Mouse (Mus musculus): Measurements from ENCODE around the gene Asb17.

DNA sequence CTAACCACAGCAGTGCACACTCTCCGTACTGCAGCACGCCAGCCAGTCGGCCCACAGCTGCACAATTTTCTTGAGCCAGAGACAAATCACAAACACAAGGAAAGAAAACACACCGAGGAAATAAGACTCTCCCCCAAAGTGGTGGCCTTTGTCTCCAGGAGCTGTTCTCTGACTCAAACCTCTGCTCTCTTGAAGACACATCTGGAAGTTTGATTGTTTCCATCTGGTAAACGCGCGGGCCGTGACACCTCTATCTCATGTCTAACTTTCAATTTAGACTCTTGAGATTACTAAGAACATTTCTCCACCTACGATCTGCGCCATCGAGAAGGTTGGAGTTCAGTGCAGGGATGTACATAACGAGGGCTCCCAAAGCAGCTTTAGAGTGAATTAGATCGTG lies 35.6 kb upstream of the Asb17 start:
- TF ChIP-seq CTCF (IDR thresholded peaks at IDR 0.05; ENCODE audit: control insufficient read depth, insufficient read depth, insufficient read length): no peak
- TF ChIP-seq FOSL1 (IDR thresholded peaks at IDR 0.05; ENCODE audit: insufficient read depth, low read length, poor library complexity, severe bottlenecking): no peak
- TF ChIP-seq CEBPB (IDR thresholded peaks at IDR 0.05; ENCODE audit: low read depth): no peak
- no peak for TF ChIP-seq MAX (IDR thresholded peaks at IDR 0.05)
- TF ChIP-seq USF1 (IDR thresholded peaks at IDR 0.05; ENCODE audit: low read depth): no peak
- TF ChIP-seq MYOD1 (IDR thresholded peaks at IDR 0.05; ENCODE audit: control insufficient read depth, insufficient read length, low read depth): no peak

Data from C2C12 (cell line).